Mouse (Mus musculus) spleen, adult 18-20 months (tissue): ENCODE results near the gene Zc2hc1c.
A peak's percentile ranks its signal among the peaks of the same experiment; 100 is the strongest.
"Not testable (repeated sequence)": the region's sequence is repeated elsewhere in the genome, so short reads cannot be mapped to it uniquely, and the experiment has no call there.

ENCODE experiments used
- DNase-seq, 2 experiments: peaks; one replicate each; pipeline ENCODE4 v3.0.0; 2022; ENCODE audit warnings: mixed read lengths in 2 of 2

The Zc2hc1c gene

DNA sequence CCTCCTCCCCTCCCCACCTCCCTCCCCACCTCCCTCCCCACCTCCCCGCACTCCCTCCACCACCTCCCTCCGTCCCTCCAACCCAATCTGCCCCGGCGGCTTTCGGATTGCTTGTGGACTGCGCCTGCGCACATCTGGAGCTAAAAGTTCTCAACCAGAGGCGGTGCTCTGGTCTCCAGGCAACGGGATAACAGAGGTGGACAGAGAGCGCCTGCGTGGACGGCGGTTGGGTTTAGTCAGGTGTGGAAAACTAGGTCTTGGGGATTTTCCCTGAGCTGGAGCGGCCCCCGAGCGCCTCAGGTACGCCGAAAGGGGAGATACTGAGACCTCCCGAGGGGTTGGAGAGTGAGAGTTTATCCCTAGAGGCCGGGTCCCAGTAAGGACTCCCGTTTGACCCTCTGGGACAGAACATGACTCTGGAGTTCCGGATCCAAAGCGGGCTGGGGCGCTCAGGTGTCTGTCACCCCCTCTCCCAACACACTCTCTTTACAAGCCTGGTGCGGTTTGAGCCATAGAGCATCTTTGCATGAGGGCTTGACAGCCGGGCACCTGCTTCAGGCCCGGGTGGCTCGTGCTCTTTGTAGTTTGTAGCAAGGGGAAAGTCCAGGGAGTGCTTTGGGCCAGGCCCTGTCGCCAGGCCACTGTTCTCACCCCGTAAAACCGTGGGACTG lies at the start of gene Zc2hc1c:
Gene Zc2hc1c (plus strand): TSS at position 106 of the 671 bp plus-strand sequence.
- peak; percentile 65 to 72 for DNase-seq

DNA sequence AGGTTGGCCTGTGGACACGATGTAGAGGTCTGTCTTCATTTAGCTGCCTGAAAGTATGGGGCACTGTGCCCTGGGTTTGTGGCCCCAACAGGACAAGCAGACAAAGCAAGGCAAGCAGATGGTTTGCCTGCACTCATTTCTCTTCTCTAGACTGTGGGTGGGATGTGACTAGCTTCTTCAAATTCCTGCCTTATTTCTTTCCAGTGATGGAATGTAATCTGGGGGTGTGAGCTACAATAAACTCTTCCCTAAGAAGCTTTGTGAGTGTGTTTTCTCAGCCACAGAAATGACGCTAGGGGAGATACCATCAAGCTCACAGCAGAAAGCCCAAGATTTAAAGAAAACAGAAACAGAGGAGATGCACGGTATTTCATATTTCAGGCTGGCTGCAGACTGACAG lies 36.3 kb upstream of the Zc2hc1c start:
- DNase-seq: no peak

- DNase-seq: no peak
These were observed 32.2 kb upstream of the Zc2hc1c start for GRCm38 (mm10) chr12:85256074-85256751.

GRCm38 (mm10) chr12:85257008-85257639 lies 31.3 kb upstream of the Zc2hc1c start:
- DNase-seq: no peak

DNA sequence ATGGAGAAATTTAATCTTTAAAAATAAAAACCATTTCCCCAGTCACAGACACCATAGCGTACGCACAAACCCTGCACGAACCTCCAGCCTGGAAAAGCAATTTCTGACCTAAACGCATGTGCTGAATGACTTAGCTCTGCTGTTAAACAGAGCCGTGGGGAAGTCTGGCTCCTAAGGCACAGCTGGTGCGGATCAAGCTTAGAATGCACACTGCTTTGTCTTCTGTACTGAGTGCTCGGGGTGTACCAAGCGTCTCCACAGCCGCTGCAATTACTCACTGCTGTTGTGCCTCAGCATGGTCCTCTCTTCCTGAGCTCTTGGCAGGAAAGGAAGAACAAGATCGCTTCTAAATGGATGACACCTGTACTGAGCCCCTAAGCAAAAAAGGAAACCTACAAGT lies 25.9 kb upstream of the Zc2hc1c start:
- DNase-seq: no peak

DNA sequence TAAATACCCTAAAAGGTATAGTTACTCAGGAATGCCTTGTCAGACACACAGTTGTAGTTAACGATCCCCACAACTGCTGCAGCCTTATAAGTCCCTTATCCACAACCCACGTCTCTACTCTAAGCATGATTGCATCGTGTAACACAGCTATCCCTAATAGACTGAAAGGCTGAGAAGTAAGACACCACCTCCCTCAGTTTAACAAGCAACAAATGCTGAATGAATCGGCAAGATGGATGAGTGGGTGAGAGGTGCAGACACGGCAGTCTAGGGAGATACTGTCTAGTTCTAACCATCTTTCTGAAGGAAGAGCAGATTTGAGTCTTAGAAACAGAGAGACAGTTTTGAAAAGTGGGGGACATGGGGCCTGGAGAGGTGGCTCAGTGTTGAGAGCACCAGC lies 25.2 kb upstream of the Zc2hc1c start:
- DNase-seq: no peak

GRCm38 (mm10) chr12:85264531-85264930 lies 23.9 kb upstream of the Zc2hc1c start:
- no peak for DNase-seq

DNA sequence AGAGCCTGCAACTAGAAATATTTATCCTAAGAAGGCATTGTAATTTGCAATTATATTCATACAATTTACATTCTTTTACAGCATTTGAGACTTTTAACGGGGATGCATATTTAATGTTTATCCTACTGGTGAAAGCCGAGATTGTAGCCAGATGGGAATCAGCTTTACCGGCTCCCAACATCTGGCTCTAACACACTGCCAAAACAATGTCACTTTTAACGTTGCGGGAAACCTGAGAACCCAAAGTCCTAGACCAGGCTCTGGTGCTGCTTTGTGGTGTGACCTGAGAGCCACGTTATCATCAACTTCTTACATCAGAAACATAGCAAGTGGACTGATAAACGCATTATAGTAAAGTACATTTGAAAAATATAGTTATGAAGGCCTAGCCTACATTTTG lies 23.5 kb upstream of the Zc2hc1c start:
- no peak for DNase-seq

DNA sequence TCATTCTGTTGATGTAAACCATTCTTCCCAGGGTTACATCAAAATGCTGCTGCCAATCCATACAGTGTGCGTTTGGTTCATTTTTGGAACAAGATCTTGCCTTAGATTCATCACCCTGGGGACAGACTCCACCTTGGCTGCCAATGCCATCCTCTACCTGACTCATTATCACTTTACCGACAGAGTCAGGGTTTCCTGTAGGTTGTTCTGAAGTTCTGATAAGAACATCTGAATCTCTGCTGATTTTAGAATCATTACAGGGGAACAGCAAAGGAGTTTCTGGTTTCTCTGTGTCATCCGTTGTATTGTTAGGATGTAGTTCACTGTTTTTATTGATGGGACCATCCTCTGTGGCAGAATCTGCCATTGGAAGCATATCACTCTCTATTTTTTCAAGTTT lies 22.1 kb upstream of the Zc2hc1c start:
- DNase-seq: no peak

DNA sequence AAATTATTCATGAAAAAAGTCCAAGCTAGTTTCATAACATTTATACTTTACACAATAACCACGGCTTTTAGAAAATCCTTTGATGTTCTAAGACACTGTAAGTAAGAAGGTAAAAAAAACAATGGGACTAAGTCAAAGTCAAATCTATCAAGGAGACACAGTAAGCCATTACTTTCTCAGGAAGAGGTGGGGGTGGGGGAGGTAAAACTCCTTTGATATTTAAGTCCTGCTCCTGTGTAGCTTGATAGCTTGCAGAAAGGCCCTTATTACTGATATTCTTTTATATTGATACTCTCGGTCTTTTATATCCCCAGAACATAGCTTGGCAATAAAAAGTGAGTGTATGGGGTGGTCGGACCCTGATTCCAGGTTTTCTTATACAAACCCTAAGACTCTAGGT lies 18.6 kb upstream of the Zc2hc1c start:
- no peak for DNase-seq

GRCm38 (mm10) chr12:85270319-85270718 lies 18.1 kb upstream of the Zc2hc1c start, which contains the start of gene Mlh3:
Gene Mlh3 (minus strand): TSS chr12:85270599.
- peak; percentile 76 to 83 for DNase-seq

- no peak for DNase-seq
These were observed 17.1 kb upstream of the Zc2hc1c start for GRCm38 (mm10) chr12:85271132-85271842.

DNA sequence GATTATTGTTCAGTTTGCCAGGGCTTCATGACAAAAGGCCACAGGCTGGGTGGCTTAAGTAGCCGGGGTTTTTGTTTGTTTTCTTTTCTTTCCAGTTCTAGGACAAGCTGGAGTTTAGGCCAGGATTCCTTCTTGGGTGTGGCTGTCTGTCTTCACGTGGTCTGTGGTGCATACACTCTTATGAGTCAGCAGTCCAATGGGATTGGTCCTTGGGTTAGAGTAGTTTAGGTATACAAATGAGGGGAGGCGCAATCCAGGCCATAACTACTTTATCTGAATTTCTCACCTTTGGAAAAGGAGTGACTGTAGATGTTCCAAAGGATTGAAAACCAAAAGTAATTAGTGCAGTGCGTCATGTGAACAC lies 16.6 kb upstream of the Zc2hc1c start:
- DNase-seq: no peak

- no peak for DNase-seq
These were observed 14.9 kb upstream of the Zc2hc1c start for GRCm38 (mm10) chr12:85273508-85273907.

- DNase-seq: no peak
These were observed 12.1 kb upstream of the Zc2hc1c start for GRCm38 (mm10) chr12:85276273-85276672.

- no peak for DNase-seq
These were observed 9.5 kb upstream of the Zc2hc1c start for GRCm38 (mm10) chr12:85278919-85279318.

DNA sequence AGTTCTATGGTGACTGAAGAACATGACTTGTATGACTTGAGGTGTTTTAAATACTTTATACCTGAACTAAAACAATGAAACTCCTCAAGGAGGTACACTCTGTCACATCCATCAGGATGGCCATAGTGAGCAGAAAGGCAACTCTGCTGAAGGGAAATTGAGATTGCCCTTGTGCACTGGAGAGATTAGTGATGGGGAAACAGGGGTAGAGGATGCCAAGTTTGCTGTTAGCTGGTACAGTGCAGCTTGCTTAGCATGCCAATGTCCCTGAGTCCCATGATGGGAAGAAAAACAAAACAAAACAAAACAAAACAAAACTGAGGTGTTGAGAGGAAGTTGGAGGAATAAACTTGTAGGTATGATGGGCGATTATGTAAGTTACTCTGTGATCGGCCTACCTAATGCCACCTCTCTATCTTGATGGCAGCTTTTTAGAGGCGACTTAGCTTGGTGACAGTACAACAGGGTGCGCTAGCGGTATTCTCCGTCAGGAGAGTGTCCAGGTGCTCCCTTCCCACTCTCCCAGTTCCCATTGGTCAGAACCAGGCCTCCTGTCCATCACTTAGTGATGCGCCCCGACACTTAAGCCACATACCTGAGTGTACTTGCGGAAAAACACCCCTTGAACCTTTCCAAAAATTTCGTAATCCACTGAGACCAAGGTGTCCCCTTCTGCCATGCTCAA lies 8.9 kb upstream of the Zc2hc1c start:
- DNase-seq: no peak

GRCm38 (mm10) chr12:85280105-85280844 lies 8.1 kb upstream of the Zc2hc1c start:
- DNase-seq: peak; percentile 93 to 97

- DNase-seq: no peak
These were observed 7.3 kb upstream of the Zc2hc1c start for GRCm38 (mm10) chr12:85280845-85281651.

DNA sequence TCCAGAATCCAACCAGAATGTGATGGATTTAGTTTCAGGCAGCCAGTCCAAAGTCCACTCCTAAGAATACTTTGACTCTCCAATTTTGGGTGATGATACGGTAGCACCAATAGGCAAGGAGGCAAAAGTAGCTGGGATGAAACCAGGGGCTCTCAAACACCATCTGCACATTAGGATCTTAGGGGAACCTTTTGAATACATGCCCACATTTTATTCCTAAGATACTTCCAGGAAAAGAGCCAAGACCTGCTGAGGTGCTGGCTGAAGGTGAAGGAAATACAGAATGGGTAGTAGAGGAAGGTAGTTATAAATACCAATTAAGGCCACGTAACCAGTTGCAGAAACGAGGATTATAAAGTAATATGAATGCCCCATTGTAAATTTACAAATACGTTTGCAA lies 6.6 kb upstream of the Zc2hc1c start:
- DNase-seq: not testable (repeated sequence)

GRCm38 (mm10) chr12:85284331-85284730 lies 4.1 kb upstream of the Zc2hc1c start:
- DNase-seq: no peak
